Mouse (Mus musculus) liver, embryonic 14.5 days (tissue): ENCODE data around the gene Tlr2. TPM values are rescaled to one million over a fixed set of nuclear protein-coding genes. Genes with fewer than 3 reads are reported as not detected.
"Not testable (repeated sequence)": the region's sequence is repeated elsewhere in the genome, so short reads cannot be mapped to it uniquely, and the experiment has no call there.

Experiments used
- ATAC-seq: fragments of 200-750 bp; cut with Nextera tagmentation; 2 replicates; pipeline ENCODE4 v1.8.0; 2017; ENCODE audit warnings: moderate number of reproducible peaks, mild to moderate bottlenecking, moderate library complexity; ENCODE audit not compliant: insufficient read depth
- DNase-seq, 3 experiments: peaks; one replicate each; pipeline ENCODE4 v3.0.0-alpha.2; 2012 to 2013; ENCODE audit warnings: low read depth in 3 of 3, low spot score in 3 of 3
- H3K27ac ChIP-seq: fragments of 300-500 bp; sonication (generic); 2 replicates; pipeline ENCODE4 v1.5.1; 2014; ENCODE audit warnings: moderate library complexity, mild to moderate bottlenecking, control low read depth, inconsistent platforms
- H3K27me3 ChIP-seq: fragments of 300-500 bp; sonication (generic); 2 replicates; pipeline ENCODE4 v1.6.1; 2014; ENCODE audit warnings: mild to moderate bottlenecking, low read length, moderate library complexity; ENCODE audit not compliant: control insufficient read depth, insufficient read depth
- H3K36me3 ChIP-seq: fragments of 300-500 bp; sonication (generic); replicated peaks from 2 replicates; pipeline ENCODE4 v1.6.1; 2014; ENCODE audit warnings: low read depth; ENCODE audit not compliant: control insufficient read depth, insufficient read depth
- H3K4me1 ChIP-seq, 2 experiments: fragments of 200-500 bp in 1 of 2; fragments of 300-500 bp in 1 of 2; sonication (generic) in 1 of 2; replicated peaks; 2 replicates each; pipeline ENCODE4 v1.6.1; 2012 to 2014; ENCODE audit warnings: antibody characterized with exemption in 1 of 2, inconsistent platforms in 1 of 2, low read length in 1 of 2; ENCODE audit not compliant: control insufficient read depth in 2 of 2, insufficient read depth in 2 of 2
- H3K4me2 ChIP-seq: fragments of 300-500 bp; sonication (generic); 2 replicates; pipeline ENCODE4 v1.6.1; 2014; ENCODE audit warnings: low read depth, mild to moderate bottlenecking, control low read depth, moderate library complexity
- H3K4me3 ChIP-seq, 2 experiments: fragments of 200-500 bp in 1 of 2; fragments of 300-500 bp in 1 of 2; sonication (generic) in 1 of 2; 2 replicates each; pipeline ENCODE4 v1.5.1; 2012 to 2014; ENCODE audit warnings: low read depth in 2 of 2, low read length in 2 of 2, mild to moderate bottlenecking in 2 of 2, control low read depth in 1 of 2, inconsistent platforms in 1 of 2, moderate library complexity in 1 of 2; ENCODE audit not compliant: insufficient read depth in 1 of 2
- H3K9ac ChIP-seq: fragments of 300-500 bp; sonication (generic); replicated peaks from 2 replicates; pipeline ENCODE4 v1.6.1; 2014; ENCODE audit warnings: mild to moderate bottlenecking, control low read depth, moderate library complexity
- H3K9me3 ChIP-seq: fragments of 300-500 bp; sonication (generic); 2 replicates; pipeline ENCODE4 v1.6.1; 2016; ENCODE audit warnings: low read length, mixed read lengths; ENCODE audit not compliant: control insufficient read depth
- CTCF ChIP-seq: IDR thresholded peaks from 2 replicates; pipeline ENCODE4 v1.5.1; 2016; ENCODE audit warnings: antibody characterized with exemption, low read depth, control low read depth
- EP300 ChIP-seq: IDR thresholded peaks from 2 replicates; pipeline ENCODE4 v1.6.1; 2016; ENCODE audit warnings: antibody characterized with exemption, low read depth
- WGBS: fragments of 180-500 bp; shearing (Covaris S2); extraction: QIAGEN DNeasy Blood & Tissue Kit; methylation state at CpG from one replicate; pipeline ENCODE4 v1.1.7; 2014; ENCODE audit not compliant: insufficient replicate concordance; 5-methylcytosine and 5-hydroxymethylcytosine counted together
- polyA plus RNA-seq, 2 experiments: library from polyadenylated mRNA; depleted of rRNA in 1 of 2; stranded (reverse) in 1 of 2; unstranded in 1 of 2; fragments of >200 nt; fragmentation: Nextera tagmentation in 1 of 2; extraction: Ambion mirVana in 1 of 2; gene quantifications; 2 replicates each; pipeline versions ENCODE4 v1.2.1 to v1.2.3; 2012 to 2014

Gene Tlr2
- polyA plus RNA-seq, 2 experiments, result 1.4 to 2.2 TPM

GRCm38 (mm10) chr3:83871962-83872361 lies 30.4 kb upstream of the Tlr2 start:
- H3K9ac ChIP-seq, H3K27me3 ChIP-seq, H3K4me3 ChIP-seq, H3K9me3 ChIP-seq, H3K4me2 ChIP-seq, H3K36me3 ChIP-seq, DNase-seq, H3K4me1 ChIP-seq, H3K27ac ChIP-seq, ATAC-seq: not testable (repeated sequence)
- 76% methylated on average over 4 of the region's 4 CpGs for WGBS

GRCm38 (mm10) chr3:83871559-83871958 lies 30.0 kb upstream of the Tlr2 start:
- H3K9me3 ChIP-seq, H3K9ac ChIP-seq, H3K4me3 ChIP-seq, H3K27ac ChIP-seq, DNase-seq, H3K36me3 ChIP-seq, H3K4me1 ChIP-seq, H3K27me3 ChIP-seq, H3K4me2 ChIP-seq, ATAC-seq: not testable (repeated sequence)
- WGBS, result 71% methylated on average over 7 of the region's 7 CpGs

GRCm38 (mm10) chr3:83869776-83870175 lies 28.2 kb upstream of the Tlr2 start:
- DNase-seq, result no peak
- Histone ChIP-seq H3K4me1 (no peaks in the 10 kb centered on the region; a peak in 1 of 4 replicates), H3K36me3 (no peaks in the 10 kb centered on the region), H3K27ac (no peak overlapping the region), H3K4me2 (no peak overlapping the region), H3K27me3 (no peaks in the 10 kb centered on the region), H3K4me3 (no peak overlapping the region), H3K9ac (no peak overlapping the region), H3K9me3 (no peaks in the 10 kb centered on the region)
- no peak for ATAC-seq
- 65% methylated on average over 2 of the region's 2 CpGs for WGBS
- no peak for TF ChIP-seq EP300
- no peak for TF ChIP-seq CTCF

GRCm38 (mm10) chr3:83867026-83867425 lies 25.5 kb upstream of the Tlr2 start:
- not testable (repeated sequence) for ATAC-seq, H3K36me3 ChIP-seq, H3K27ac ChIP-seq, DNase-seq, H3K27me3 ChIP-seq, H3K4me3 ChIP-seq, H3K9ac ChIP-seq, H3K4me1 ChIP-seq, H3K9me3 ChIP-seq, H3K4me2 ChIP-seq

GRCm38 (mm10) chr3:83865216-83865615 lies 23.6 kb upstream of the Tlr2 start:
- Histone ChIP-seq H3K27me3 (no peaks in the 10 kb centered on the region), H3K27ac (no peak overlapping the region), H3K36me3 (no peaks in the 10 kb centered on the region), H3K4me3 (no peak overlapping the region), H3K9ac (no peak overlapping the region), H3K9me3 (no peaks in the 10 kb centered on the region), H3K4me2 (no peak overlapping the region), H3K4me1 (no peaks in the 10 kb centered on the region; a peak in 1 of 4 replicates)
- DNase-seq (no peak), ATAC-seq (0 out of 2 replicates have a peak, but pooled peaks have one; percentile 15)
- 66% methylated on average over 2 of the region's 2 CpGs for WGBS
- TF ChIP-seq EP300 (no peak), CTCF (no peak)

- no peaks in the 10 kb centered on the region for H3K27me3 ChIP-seq
- ATAC-seq, result no peak
- H3K9ac ChIP-seq, result no peak overlapping the region
- WGBS, result 62% methylated on average over 9 of the region's 9 CpGs
- H3K4me1 ChIP-seq, result no peaks in the 10 kb centered on the region; a peak in 1 of 4 replicates
- no peak overlapping the region for H3K27ac ChIP-seq
- H3K4me3 ChIP-seq, result no peak overlapping the region
- H3K36me3 ChIP-seq, result no peaks in the 10 kb centered on the region
- TF ChIP-seq CTCF (no peak), EP300 (no peak)
- no peaks in the 10 kb centered on the region for H3K9me3 ChIP-seq
- no peak overlapping the region for H3K4me2 ChIP-seq
- DNase-seq, result no peak
Observed at GRCm38 (mm10) chr3:83864064-83864548, 22.5 kb upstream of the Tlr2 start.
